Mouse (Mus musculus) forebrain, embryonic 10.5 days (tissue): Measurements from ENCODE around the gene Tmprss15. TPM values are rescaled to one million over a fixed set of nuclear protein-coding genes. Genes with fewer than 3 reads are reported as not detected.

Source experiments
- DNase-seq: peaks from one replicate; pipeline ENCODE4 v3.0.0-alpha.2; 2017; ENCODE audit warnings: low spot score; ENCODE audit errors: extremely low spot score
- H3K27ac ChIP-seq: fragments of 300-500 bp; sonication (generic); 2 replicates; pipeline ENCODE4 v1.5.1; 2016; ENCODE audit warnings: mild to moderate bottlenecking
- H3K27me3 ChIP-seq: fragments of 300-500 bp; sonication (generic); 2 replicates; pipeline ENCODE4 v1.6.1; 2016; ENCODE audit warnings: mild to moderate bottlenecking; ENCODE audit not compliant: poor library complexity, severe bottlenecking
- H3K36me3 ChIP-seq: fragments of 300-500 bp; sonication (generic); replicated peaks from 2 replicates; pipeline ENCODE4 v1.6.1; 2016; ENCODE audit warnings: mild to moderate bottlenecking, moderate library complexity
- H3K4me1 ChIP-seq: fragments of 300-500 bp; sonication (generic); 2 replicates; pipeline ENCODE4 v1.6.1; 2016
- H3K4me3 ChIP-seq: fragments of 300-500 bp; sonication (generic); 2 replicates; pipeline ENCODE4 v1.5.1; 2016; ENCODE audit warnings: mild to moderate bottlenecking, moderate library complexity
- H3K9me3 ChIP-seq: fragments of 300-500 bp; sonication (generic); 2 replicates; pipeline ENCODE4 v1.6.1; 2016; ENCODE audit warnings: mild to moderate bottlenecking, moderate library complexity
- WGBS: fragments of 180-500 bp; shearing (Covaris S2); methylation state at CpG from one replicate; pipeline ENCODE4 v1.1.7; 2016; 5-methylcytosine and 5-hydroxymethylcytosine counted together
- polyA plus RNA-seq: library from polyadenylated mRNA; unstranded; fragments of >200 nt; fragmentation: Nextera tagmentation; extraction: Ambion mirVana; gene quantifications from 2 replicates; pipeline ENCODE4 v1.2.1, GENCODE M21; 2016

The Tmprss15 gene
- polyA plus RNA-seq, 1 experiment from 2014 or later: not detected

GRCm38 (mm10) chr16:78974099-78974498 lies 116.8 kb downstream of the Tmprss15 start:
- WGBS: 91% methylated on average over 13 of the region's 13 CpGs
- DNase-seq: no peak
- H3K4me3 ChIP-seq: no peak overlapping the region

GRCm38 (mm10) chr16:78969091-78969731 lies 121.7 kb downstream of the Tmprss15 start:
- WGBS: 42% methylated on average over 13 of the region's 13 CpGs
- DNase-seq: no peak

More at GRCm38 (mm10) chr16:78974099-78974498, 116.8 kb downstream of the Tmprss15 start:
- Histone ChIP-seq H3K36me3 (no peaks in the 10 kb centered on the region), H3K27me3 (no peaks in the 10 kb centered on the region), H3K27ac (no peak overlapping the region), H3K9me3 (no peaks in the 10 kb centered on the region), H3K4me1 (peaks cover 3% of the 10 kb centered on the region; the same call in 1 of the 2 replicates)

GRCm38 (mm10) chr16:78957434-78957833 lies 133.5 kb downstream of the Tmprss15 start:
- H3K9me3 ChIP-seq: no peaks in the 10 kb centered on the region
- no peak overlapping the region for H3K4me3 ChIP-seq
- peaks cover 2% of the 10 kb centered on the region; the same call in 1 of the 2 replicates for H3K4me1 ChIP-seq
- 77% methylated on average over 2 of the region's 2 CpGs for WGBS
- no peak for DNase-seq
- H3K27ac ChIP-seq: no peak overlapping the region
- no peaks in the 10 kb centered on the region for H3K36me3 ChIP-seq
- no peaks in the 10 kb centered on the region for H3K27me3 ChIP-seq

More at GRCm38 (mm10) chr16:78969091-78969731, 121.7 kb downstream of the Tmprss15 start:
- no peaks in the 10 kb centered on the region for H3K4me1 ChIP-seq
- H3K9me3 ChIP-seq: no peaks in the 10 kb centered on the region
- H3K27ac ChIP-seq: no peak overlapping the region
- H3K4me3 ChIP-seq: no peak overlapping the region
- H3K27me3 ChIP-seq: no peaks in the 10 kb centered on the region
- H3K36me3 ChIP-seq: no peaks in the 10 kb centered on the region

GRCm38 (mm10) chr16:78950359-78950758 lies 140.5 kb downstream of the Tmprss15 start:
- H3K9me3 ChIP-seq: no peaks in the 10 kb centered on the region
- WGBS: 88% methylated on average over 4 of the region's 4 CpGs

GRCm38 (mm10) chr16:78937755-78938154 lies 153.1 kb downstream of the Tmprss15 start:
- Histone ChIP-seq H3K27ac (no peak overlapping the region), H3K4me1 (no peaks in the 10 kb centered on the region)
- 85% methylated on average over 8 of the region's 8 CpGs for WGBS

More at GRCm38 (mm10) chr16:78950359-78950758, 140.5 kb downstream of the Tmprss15 start:
- Histone ChIP-seq H3K27me3 (no peaks in the 10 kb centered on the region), H3K4me3 (no peak overlapping the region), H3K27ac (no peak overlapping the region), H3K4me1 (no peaks in the 10 kb centered on the region), H3K36me3 (no peaks in the 10 kb centered on the region)
- no peak for DNase-seq

GRCm38 (mm10) chr16:78934298-78934697 lies 156.6 kb downstream of the Tmprss15 start:
- DNase-seq: no peak
- Histone ChIP-seq H3K4me1 (peaks cover 13% of the 10 kb centered on the region), H3K36me3 (no peaks in the 10 kb centered on the region), H3K27me3 (peaks cover 17% of the 10 kb centered on the region), H3K27ac (no peak overlapping the region), H3K4me3 (no peak overlapping the region), H3K9me3 (no peaks in the 10 kb centered on the region)
- 94% methylated on average over 2 of the region's 2 CpGs for WGBS

More at GRCm38 (mm10) chr16:78937755-78938154, 153.1 kb downstream of the Tmprss15 start:
- H3K36me3 ChIP-seq: no peaks in the 10 kb centered on the region
- no peaks in the 10 kb centered on the region for H3K27me3 ChIP-seq
- no peak overlapping the region for H3K4me3 ChIP-seq
- H3K9me3 ChIP-seq: no peaks in the 10 kb centered on the region; the same call in 1 of the 2 replicates
- no peak for DNase-seq

- 13% methylated on average over 16 of the region's 16 CpGs for WGBS
- Histone ChIP-seq H3K36me3 (no peaks in the 10 kb centered on the region), H3K4me3 (peak overlapping the region; percentile 61), H3K27ac (peak overlapping the region; percentile 58; the same call in 1 of the 2 replicates), H3K4me1 (peaks cover 13% of the 10 kb centered on the region), H3K9me3 (no peaks in the 10 kb centered on the region), H3K27me3 (peaks cover 17% of the 10 kb centered on the region)
- no peak for DNase-seq
Observed at GRCm38 (mm10) chr16:78931287-78932025, 159.4 kb downstream of the Tmprss15 start.

GRCm38 (mm10) chr16:78930382-78931286 lies 160.3 kb downstream of the Tmprss15 start, which contains the start of gene Chodl:
Chodl (plus strand) TSS chr16:78930948.
- H3K27ac ChIP-seq: peak within 1 kb of the TSS; percentile 58; the same call in 1 of the 2 replicates

GRCm38 (mm10) chr16:78922644-78923043 lies 168.3 kb downstream of the Tmprss15 start:
- Histone ChIP-seq H3K27me3 (no peaks in the 10 kb centered on the region), H3K4me3 (no peak overlapping the region), H3K27ac (no peak overlapping the region), H3K4me1 (no peaks in the 10 kb centered on the region), H3K36me3 (no peaks in the 10 kb centered on the region), H3K9me3 (no peaks in the 10 kb centered on the region)
- no peak for DNase-seq
- WGBS: 83% methylated on average over 5 of the region's 5 CpGs

More at GRCm38 (mm10) chr16:78930382-78931286, 160.3 kb downstream of the Tmprss15 start, which contains the start of gene Chodl:
- Histone ChIP-seq H3K9me3 (no peaks in the 10 kb centered on the region), H3K36me3 (no peaks in the 10 kb centered on the region), H3K27me3 (peaks cover 17% of the 10 kb centered on the region), H3K4me1 (peaks cover 13% of the 10 kb centered on the region), H3K4me3 (peak within 1 kb of the TSS; percentile 61)
- whole genome bisulfite sequencing: 16% methylated on average over 19 of the region's 19 CpGs
- peak; percentile 38 for DNase-seq

Other genes starting within 250 kb of the Tmprss15 start
- gene Chodl, start 160.1 kb downstream of the Tmprss15 start, polyA plus RNA-seq: 0.57 and 0.73 TPM in 2 replicates